Mouse (Mus musculus): ENCODE results near the gene Ap5z1. TPM values are rescaled to one million over a fixed set of nuclear protein-coding genes. Genes with fewer than 3 reads are reported as not detected.

Ap5z1 gene
- polyA plus RNA-seq, 2 experiments, result 8.8 to 23.2 TPM

DNA sequence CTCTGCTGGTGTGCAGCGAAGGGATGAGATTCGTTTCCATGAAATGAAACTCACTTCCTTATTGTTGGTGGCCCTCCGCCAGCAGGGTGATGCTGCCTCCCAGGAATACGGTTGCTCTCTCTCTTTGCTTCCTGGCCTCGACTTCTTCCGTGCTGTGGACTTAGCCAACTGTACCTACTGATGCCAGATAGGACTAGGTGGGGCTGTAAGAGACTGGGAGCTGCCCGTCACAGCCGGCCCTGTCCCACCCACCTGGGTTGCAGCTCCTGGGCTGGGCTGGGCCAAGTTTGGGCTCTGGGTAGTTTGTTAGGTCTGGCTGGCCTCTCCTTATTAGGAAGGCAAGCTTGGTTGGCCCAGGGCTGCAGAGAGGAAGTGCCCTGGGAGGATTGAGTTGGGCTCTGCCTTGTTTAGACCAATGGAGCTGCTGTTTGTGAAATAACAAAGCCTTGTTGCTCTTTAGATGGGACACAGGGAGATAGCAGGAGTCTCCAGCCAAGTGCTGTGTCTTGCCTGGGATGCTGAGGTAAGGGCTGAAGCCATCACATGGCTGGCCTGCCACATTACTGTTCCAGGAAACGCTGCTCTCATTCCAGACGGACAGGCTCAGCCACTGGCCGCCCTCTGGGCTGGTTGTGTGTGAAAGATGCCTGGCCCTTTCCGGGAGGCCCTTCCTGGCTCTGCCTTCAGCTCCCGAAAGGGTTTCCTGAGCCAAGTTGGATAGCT is 39.0 kb upstream of the Ap5z1 start:
- peak; percentile 42 for DNase-seq (ENCODE audit: low spot score)
- TF ChIP-seq POLR2A (IDR thresholded peaks at IDR 0.05; ENCODE audit: borderline replicate concordance, extremely low read depth, insufficient read depth, insufficient read length), result no peak

GRCm38 (mm10) chr5:142426476-142426875 is 37.3 kb upstream of the Ap5z1 start:
- 80% methylated on average over 2 of the region's 2 CpGs for WGBS

More for the DNA sequence above, 39.0 kb upstream of the Ap5z1 start:
- Histone ChIP-seq H3K27ac (replicated peaks; ENCODE audit: low read depth, low read length) (peak overlapping the region; percentile 75), H3K36me3 (ENCODE audit: control insufficient read depth, insufficient read depth, low read length) (peaks cover 27% of the 10 kb centered on the region), H3K4me1 (ENCODE audit: control insufficient read depth, insufficient read depth, low read length) (peaks cover 10% of the 10 kb centered on the region; the same call in 1 of the 2 replicates), H3K4me2 (replicated peaks; ENCODE audit: low read depth, low read length, severe bottlenecking) (no peak overlapping the region), H3K9ac (ENCODE audit: low read depth, low read length, severe bottlenecking) (peak overlapping the region; percentile 36), H3K9me3 (ENCODE audit: control insufficient read depth, low read length) (no peaks in the 10 kb centered on the region), H3K4me3 (replicated peaks; ENCODE audit: low read length) (no peak overlapping the region), H3K27me3 (ENCODE audit: control insufficient read depth, insufficient read depth, low read length) (no peaks in the 10 kb centered on the region)
- ATAC-seq (ENCODE audit: low FRiP score, low read depth), result no peak
- 61% methylated on average over 13 of the region's 13 CpGs for WGBS

DNA sequence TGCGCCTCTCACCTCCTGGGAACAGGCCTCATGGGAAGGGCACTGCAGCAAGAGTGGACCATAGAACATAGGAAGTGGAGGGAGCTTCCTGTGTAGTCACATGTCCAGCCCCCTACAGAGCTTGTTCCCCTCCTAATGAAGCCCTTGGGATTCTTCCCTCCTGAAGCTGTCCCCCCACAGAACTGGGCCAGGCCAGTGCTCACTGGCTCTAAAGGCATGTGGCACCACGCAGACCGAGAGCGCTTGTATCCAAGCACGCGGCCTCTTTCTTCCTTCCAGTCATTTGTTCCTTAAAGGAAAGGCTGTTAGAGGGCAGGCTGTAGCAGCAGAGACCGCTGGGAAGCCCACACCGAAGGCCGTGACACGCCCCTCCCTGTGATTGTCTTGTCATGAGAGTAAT is 35.9 kb upstream of the Ap5z1 start:
- no peak overlapping the region for H3K4me3 ChIP-seq (replicated peaks; ENCODE audit: low read length)
- no peaks in the 10 kb centered on the region for H3K9me3 ChIP-seq (ENCODE audit: control insufficient read depth, low read length)
- H3K27me3 ChIP-seq (ENCODE audit: control insufficient read depth, insufficient read depth, low read length), result no peaks in the 10 kb centered on the region
- no peak overlapping the region for H3K27ac ChIP-seq (replicated peaks; ENCODE audit: low read depth, low read length)
- H3K4me1 ChIP-seq (ENCODE audit: control insufficient read depth, insufficient read depth, low read length), result peaks cover 10% of the 10 kb centered on the region; the same call in 1 of the 2 replicates
- no peak overlapping the region for H3K9ac ChIP-seq (ENCODE audit: low read depth, low read length, severe bottlenecking)
- ATAC-seq (ENCODE audit: low FRiP score, low read depth) (no peak), DNase-seq (ENCODE audit: low spot score) (no peak)
- TF ChIP-seq POLR2A (IDR thresholded peaks at IDR 0.05; ENCODE audit: borderline replicate concordance, extremely low read depth, insufficient read depth, insufficient read length), result no peak
- H3K4me2 ChIP-seq (replicated peaks; ENCODE audit: low read depth, low read length, severe bottlenecking), result no peak overlapping the region
- 68% methylated on average over 10 of the region's 10 CpGs for WGBS
- H3K36me3 ChIP-seq (ENCODE audit: control insufficient read depth, insufficient read depth, low read length), result peaks cover 13% of the 10 kb centered on the region; the same call in 1 of the 2 replicates

More at GRCm38 (mm10) chr5:142426476-142426875, 37.3 kb upstream of the Ap5z1 start:
- Histone ChIP-seq H3K9ac (ENCODE audit: low read depth, low read length, severe bottlenecking) (no peak overlapping the region), H3K4me2 (replicated peaks; ENCODE audit: low read depth, low read length, severe bottlenecking) (no peak overlapping the region), H3K9me3 (ENCODE audit: control insufficient read depth, low read length) (no peaks in the 10 kb centered on the region), H3K27me3 (ENCODE audit: control insufficient read depth, insufficient read depth, low read length) (no peaks in the 10 kb centered on the region), H3K36me3 (ENCODE audit: control insufficient read depth, insufficient read depth, low read length) (peaks cover 22% of the 10 kb centered on the region), H3K27ac (replicated peaks; ENCODE audit: low read depth, low read length) (no peak overlapping the region), H3K4me3 (replicated peaks; ENCODE audit: low read length) (no peak overlapping the region), H3K4me1 (ENCODE audit: control insufficient read depth, insufficient read depth, low read length) (peaks cover 10% of the 10 kb centered on the region; the same call in 1 of the 2 replicates)
- no peak for DNase-seq (ENCODE audit: low spot score)
- TF ChIP-seq POLR2A (IDR thresholded peaks at IDR 0.05; ENCODE audit: borderline replicate concordance, extremely low read depth, insufficient read depth, insufficient read length), result no peak
- ATAC-seq (ENCODE audit: low FRiP score, low read depth), result no peak

DNA sequence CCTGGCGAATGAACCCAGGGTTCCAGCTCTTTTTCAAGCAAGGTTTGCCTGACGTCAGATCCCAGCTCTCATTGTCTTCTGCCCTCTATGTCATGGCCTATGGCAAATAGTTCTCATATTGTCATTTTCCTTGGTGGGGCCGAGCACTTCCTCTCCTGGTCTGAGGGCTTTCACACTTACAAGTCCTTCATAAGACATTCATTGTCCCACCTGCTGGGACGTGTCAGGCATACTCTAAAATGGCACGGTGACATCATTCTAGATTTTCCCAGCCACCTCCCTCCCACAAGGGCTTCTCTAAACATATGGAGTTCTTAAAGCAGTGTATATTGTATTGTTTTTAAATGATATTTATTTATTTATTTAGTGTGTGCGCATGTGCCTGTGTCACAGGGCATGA is 35.1 kb upstream of the Ap5z1 start:
- 81% methylated on average over 6 of the region's 6 CpGs for WGBS
- no peak overlapping the region for H3K4me2 ChIP-seq (replicated peaks; ENCODE audit: low read depth, low read length, severe bottlenecking)

DNA sequence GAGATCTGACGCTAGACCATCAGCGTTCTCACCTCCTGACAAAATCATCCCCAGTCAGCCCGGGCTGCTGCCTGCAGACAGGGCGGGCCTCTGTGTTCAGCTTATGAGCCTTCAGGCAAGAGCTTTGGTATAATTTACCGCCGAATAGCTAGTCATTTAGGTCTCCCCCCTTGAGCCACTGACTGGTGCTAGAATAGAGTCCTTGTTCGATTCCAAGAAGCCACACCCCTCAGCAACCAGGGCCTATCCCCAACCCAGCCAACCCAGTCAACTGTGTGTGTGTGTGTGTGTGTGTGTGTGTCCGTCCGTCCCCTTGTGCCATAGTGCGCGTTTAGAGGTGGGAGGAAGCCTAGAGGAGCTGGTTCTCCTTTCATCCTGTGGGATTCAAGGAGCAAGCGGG is 32.7 kb upstream of the Ap5z1 start:
- 70% methylated on average over 12 of the region's 12 CpGs for WGBS

More for the DNA sequence above, 35.1 kb upstream of the Ap5z1 start:
- Histone ChIP-seq H3K9me3 (ENCODE audit: control insufficient read depth, low read length) (no peaks in the 10 kb centered on the region), H3K36me3 (ENCODE audit: control insufficient read depth, insufficient read depth, low read length) (peaks cover 10% of the 10 kb centered on the region; the same call in 1 of the 2 replicates), H3K9ac (ENCODE audit: low read depth, low read length, severe bottlenecking) (no peak overlapping the region), H3K4me3 (replicated peaks; ENCODE audit: low read length) (no peak overlapping the region), H3K4me1 (ENCODE audit: control insufficient read depth, insufficient read depth, low read length) (peaks cover 10% of the 10 kb centered on the region; the same call in 1 of the 2 replicates), H3K27me3 (ENCODE audit: control insufficient read depth, insufficient read depth, low read length) (no peaks in the 10 kb centered on the region), H3K27ac (replicated peaks; ENCODE audit: low read depth, low read length) (no peak overlapping the region)
- DNase-seq (ENCODE audit: low spot score) (no peak), ATAC-seq (ENCODE audit: low FRiP score, low read depth) (no peak)
- TF ChIP-seq POLR2A (IDR thresholded peaks at IDR 0.05; ENCODE audit: borderline replicate concordance, extremely low read depth, insufficient read depth, insufficient read length), result no peak

More for the DNA sequence above, 32.7 kb upstream of the Ap5z1 start:
- no peaks in the 10 kb centered on the region for H3K27me3 ChIP-seq (ENCODE audit: control insufficient read depth, insufficient read depth, low read length)
- H3K4me2 ChIP-seq (replicated peaks; ENCODE audit: low read depth, low read length, severe bottlenecking), result no peak overlapping the region
- H3K27ac ChIP-seq (replicated peaks; ENCODE audit: low read depth, low read length), result peak overlapping the region; percentile 35; the same call in 1 of the 2 replicates
- DNase-seq (ENCODE audit: low spot score) (peak; percentile 36), ATAC-seq (ENCODE audit: low FRiP score, low read depth) (0 out of 2 replicates have a peak, but pooled peaks have one; percentile 27)
- no peaks in the 10 kb centered on the region; the same call in 1 of the 2 replicates for H3K4me1 ChIP-seq (ENCODE audit: control insufficient read depth, insufficient read depth, low read length)
- H3K36me3 ChIP-seq (ENCODE audit: control insufficient read depth, insufficient read depth, low read length), result peaks cover 23% of the 10 kb centered on the region
- H3K9me3 ChIP-seq (ENCODE audit: control insufficient read depth, low read length), result no peaks in the 10 kb centered on the region
- no peak overlapping the region for H3K9ac ChIP-seq (ENCODE audit: low read depth, low read length, severe bottlenecking)
- no peak for TF ChIP-seq POLR2A (IDR thresholded peaks at IDR 0.05; ENCODE audit: borderline replicate concordance, extremely low read depth, insufficient read depth, insufficient read length)
- H3K4me3 ChIP-seq (replicated peaks; ENCODE audit: low read length), result no peak overlapping the region
